Mouse (Mus musculus) hindbrain, postnatal 0 days (tissue): ENCODE measurements around the gene Kars. TPM values are rescaled to one million over a fixed set of nuclear protein-coding genes. Genes with fewer than 3 reads are reported as not detected.

Experiments used
- ATAC-seq: fragments of 200-750 bp; cut with Nextera tagmentation; 2 replicates; pipeline ENCODE4 v1.8.0; 2017; ENCODE audit warnings: mild to moderate bottlenecking, moderate TSS enrichment, moderate library complexity
- DNase-seq: peaks from one replicate; pipeline ENCODE4 v3.0.0-alpha.2; 2015; ENCODE audit warnings: low spot score
- H3K27ac ChIP-seq: fragments of 300-500 bp; sonication (generic); 2 replicates; pipeline ENCODE4 v1.5.1; 2014; ENCODE audit warnings: mild to moderate bottlenecking
- H3K27me3 ChIP-seq: fragments of 300-500 bp; sonication (generic); 2 replicates; pipeline ENCODE4 v1.6.1; 2014; ENCODE audit warnings: low read length, mixed read lengths; ENCODE audit not compliant: insufficient read depth
- H3K36me3 ChIP-seq: fragments of 300-500 bp; sonication (generic); 2 replicates; pipeline ENCODE4 v1.6.1; 2014; ENCODE audit warnings: low read length, mixed read lengths; ENCODE audit not compliant: insufficient read depth
- H3K4me1 ChIP-seq: fragments of 300-500 bp; sonication (generic); 2 replicates; pipeline ENCODE4 v1.6.1; 2014; ENCODE audit warnings: antibody characterized with exemption, low read length, mixed read lengths; ENCODE audit not compliant: insufficient read depth
- H3K4me2 ChIP-seq: fragments of 300-500 bp; sonication (generic); 2 replicates; pipeline ENCODE4 v1.6.1; 2014; ENCODE audit warnings: low read depth, mild to moderate bottlenecking, low read length, moderate library complexity, mixed read lengths
- H3K4me3 ChIP-seq: fragments of 300-500 bp; sonication (generic); 2 replicates; pipeline ENCODE4 v1.5.1; 2014; ENCODE audit warnings: low read length
- H3K9ac ChIP-seq: fragments of 300-500 bp; sonication (generic); replicated peaks from 2 replicates; pipeline ENCODE4 v1.6.1; 2014; ENCODE audit warnings: mild to moderate bottlenecking, low read length, moderate library complexity, mixed read lengths
- H3K9me3 ChIP-seq: fragments of 300-500 bp; sonication (generic); 2 replicates; pipeline ENCODE4 v1.6.1; 2016; ENCODE audit warnings: low read length, mixed read lengths
- CTCF ChIP-seq: IDR thresholded peaks from 2 replicates; pipeline ENCODE4 v1.5.1; 2016; ENCODE audit warnings: antibody characterized with exemption, control low read depth, low read depth
- WGBS: fragments of 180-500 bp; shearing (Covaris S2); extraction: QIAGEN DNeasy Blood & Tissue Kit; methylation state at CpG from one replicate; pipeline ENCODE4 v1.1.7; 2014; 5-methylcytosine and 5-hydroxymethylcytosine counted together
- polyA plus RNA-seq: library from polyadenylated mRNA; unstranded; fragments of >200 nt; fragmentation: Nextera tagmentation; extraction: Ambion mirVana; gene quantifications from 2 replicates; pipeline ENCODE4 v1.2.1, GENCODE M21; 2015
- total RNA-seq: library from RNA; depleted of rRNA; stranded (reverse); fragments of >200 nt; gene quantifications from 2 replicates; pipeline ENCODE4 v1.2.3, GENCODE M21; 2014

Gene Kars
- total and polyA plus RNA-seq, 2 experiments from 2014 or later = 106 to 162 TPM

- no peak overlapping the region for H3K9ac ChIP-seq
- DNase-seq = no peak
- ATAC-seq = no peak
- no peaks in the 10 kb centered on the region for H3K9me3 ChIP-seq
- H3K36me3 ChIP-seq = 0 out of 2 replicates have a peak, but pooled peaks cover 4% of the 10 kb centered on the region
- no peaks in the 10 kb centered on the region for H3K27me3 ChIP-seq
- no peak overlapping the region for H3K4me3 ChIP-seq
- 44% methylated on average over 5 of the region's 5 CpGs for WGBS
- no peaks in the 10 kb centered on the region for H3K4me1 ChIP-seq
- no peak overlapping the region for H3K4me2 ChIP-seq
- no peak for TF ChIP-seq CTCF
- no peak overlapping the region for H3K27ac ChIP-seq
Measured at GRCm38 (mm10) chr8:111968991-111969390, 42.1 kb downstream of the Kars start.

DNA sequence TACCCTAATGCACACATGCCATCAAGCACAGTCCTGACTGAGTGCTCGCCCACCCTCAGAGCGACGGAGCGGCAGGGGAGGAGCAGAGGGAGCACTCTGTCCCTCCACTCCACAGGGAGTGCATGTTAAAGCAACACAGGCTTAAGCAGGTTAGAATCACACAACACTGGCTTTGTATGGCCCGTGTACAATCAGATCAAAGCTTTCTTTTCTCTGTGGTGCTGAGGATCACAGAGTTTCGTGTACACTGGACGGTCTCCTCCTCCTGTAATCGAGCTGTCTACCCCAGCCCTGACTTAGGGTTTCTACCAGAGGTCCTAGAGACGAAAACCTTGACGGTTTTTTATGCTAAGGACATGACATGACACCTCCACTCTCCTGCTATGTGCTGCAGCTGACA lies 42.6 kb downstream of the Kars start:
- H3K27ac ChIP-seq = no peak overlapping the region
- no peaks in the 10 kb centered on the region for H3K27me3 ChIP-seq
- H3K4me1 ChIP-seq = no peaks in the 10 kb centered on the region
- 84% methylated on average over 10 of the region's 10 CpGs for WGBS
- no peaks in the 10 kb centered on the region for H3K9me3 ChIP-seq
- DNase-seq = no peak
- TF ChIP-seq CTCF = no peak
- no peak for ATAC-seq
- no peak overlapping the region for H3K9ac ChIP-seq
- 0 out of 2 replicates have a peak, but pooled peaks cover 4% of the 10 kb centered on the region for H3K36me3 ChIP-seq
- H3K4me2 ChIP-seq = no peak overlapping the region
- no peak overlapping the region for H3K4me3 ChIP-seq

- H3K4me1 ChIP-seq = no peaks in the 10 kb centered on the region
- no peaks in the 10 kb centered on the region for H3K27me3 ChIP-seq
- H3K4me2 ChIP-seq = no peak overlapping the region
- H3K9me3 ChIP-seq = no peaks in the 10 kb centered on the region
- H3K27ac ChIP-seq = no peak overlapping the region
- DNase-seq (no peak), ATAC-seq (no peak)
- no peak overlapping the region for H3K4me3 ChIP-seq
- 83% methylated on average over 5 of the region's 5 CpGs for WGBS
- no peak overlapping the region for H3K9ac ChIP-seq
- H3K36me3 ChIP-seq = 0 out of 2 replicates have a peak, but pooled peaks cover 4% of the 10 kb centered on the region
- TF ChIP-seq CTCF = no peak
Measured at GRCm38 (mm10) chr8:111967246-111967870, 43.8 kb downstream of the Kars start.

GRCm38 (mm10) chr8:111964849-111965561 lies 46.1 kb downstream of the Kars start:
- Histone ChIP-seq H3K36me3 (no peaks in the 10 kb centered on the region), H3K4me2 (no peak overlapping the region), H3K27me3 (no peaks in the 10 kb centered on the region), H3K4me3 (no peak overlapping the region), H3K9ac (no peak overlapping the region), H3K9me3 (no peaks in the 10 kb centered on the region), H3K4me1 (no peaks in the 10 kb centered on the region), H3K27ac (no peak overlapping the region)
- no peak for ATAC-seq
- TF ChIP-seq CTCF = no peak
- 82% methylated on average over 7 of the region's 7 CpGs for WGBS
- no peak for DNase-seq

DNA sequence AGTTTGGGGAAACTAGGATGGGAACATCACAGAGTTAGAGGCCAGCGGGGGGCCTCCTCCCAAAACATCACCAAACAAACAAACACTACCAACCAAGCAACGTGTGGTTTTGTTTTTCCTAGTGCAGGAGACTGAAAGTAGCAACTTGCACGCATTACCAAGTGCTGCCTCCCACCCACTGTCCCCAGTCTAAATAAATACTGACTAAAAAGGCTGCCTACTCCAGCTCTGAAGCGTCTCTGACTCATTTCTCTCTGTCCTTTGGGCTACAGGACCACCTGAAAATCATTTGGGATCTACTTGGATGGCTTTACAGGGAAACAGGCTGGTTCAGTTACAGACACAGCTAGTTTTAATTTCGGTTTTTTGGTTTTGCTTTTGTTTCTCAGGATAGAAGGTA lies 46.8 kb downstream of the Kars start:
- WGBS = 69% methylated on average over 5 of the region's 5 CpGs
- Histone ChIP-seq H3K4me2 (no peak overlapping the region), H3K9me3 (no peaks in the 10 kb centered on the region), H3K36me3 (no peaks in the 10 kb centered on the region), H3K4me1 (no peaks in the 10 kb centered on the region), H3K27me3 (no peaks in the 10 kb centered on the region), H3K4me3 (no peak overlapping the region), H3K27ac (no peak overlapping the region), H3K9ac (no peak overlapping the region)
- ATAC-seq (no peak), DNase-seq (no peak)
- no peak for TF ChIP-seq CTCF

DNA sequence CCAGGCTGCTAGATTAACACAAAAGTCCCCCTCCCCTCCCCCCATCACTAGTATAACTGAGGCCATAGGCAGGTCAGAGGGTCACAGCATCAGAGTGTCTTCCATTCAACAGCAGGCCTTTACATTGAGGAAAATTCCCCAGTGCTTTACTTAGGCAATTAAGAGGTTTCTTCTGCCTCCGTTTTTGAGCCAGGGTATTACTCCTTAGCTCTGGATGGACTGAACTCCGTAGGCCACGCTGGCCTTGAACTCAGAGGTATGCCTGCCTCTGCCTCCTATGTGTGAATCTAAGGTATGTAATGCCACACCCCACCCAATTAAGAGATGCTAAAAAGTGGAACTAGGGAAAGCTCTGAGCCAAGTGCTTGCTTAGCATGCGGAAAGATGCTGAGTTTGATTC lies 47.6 kb downstream of the Kars start:
- 78% methylated on average over 4 of the region's 4 CpGs for WGBS
- no peak for ATAC-seq
- no peak for TF ChIP-seq CTCF

GRCm38 (mm10) chr8:111963091-111963490 lies 48.0 kb downstream of the Kars start:
- ATAC-seq = no peak
- H3K27ac ChIP-seq = no peak overlapping the region
- no peak overlapping the region for H3K9ac ChIP-seq
- H3K4me2 ChIP-seq = no peak overlapping the region
- no peaks in the 10 kb centered on the region for H3K4me1 ChIP-seq
- DNase-seq = no peak
- TF ChIP-seq CTCF = no peak
- H3K9me3 ChIP-seq = no peaks in the 10 kb centered on the region
- no peaks in the 10 kb centered on the region for H3K27me3 ChIP-seq
- no peaks in the 10 kb centered on the region for H3K36me3 ChIP-seq
- 51% methylated on average over 10 of the region's 10 CpGs for WGBS
- H3K4me3 ChIP-seq = no peak overlapping the region

More for the DNA sequence above, 47.6 kb downstream of the Kars start:
- DNase-seq = no peak
- Histone ChIP-seq H3K4me1 (no peaks in the 10 kb centered on the region), H3K9me3 (no peaks in the 10 kb centered on the region), H3K27me3 (no peaks in the 10 kb centered on the region), H3K4me2 (no peak overlapping the region), H3K9ac (no peak overlapping the region), H3K27ac (no peak overlapping the region), H3K36me3 (no peaks in the 10 kb centered on the region), H3K4me3 (no peak overlapping the region)
